Mouse (Mus musculus) hindbrain, embryonic 11.5 days (tissue): Measurements from ENCODE around the gene Ankfn1. TPM values are rescaled to one million over a fixed set of nuclear protein-coding genes. Genes with fewer than 3 reads are reported as not detected.

ENCODE experiments used
- ATAC-seq: fragments of 200-750 bp; cut with Nextera tagmentation; 2 replicates; pipeline ENCODE4 v1.8.0; 2017; ENCODE audit warnings: mild to moderate bottlenecking, moderate TSS enrichment, moderate library complexity; ENCODE audit not compliant: low FRiP score
- DNase-seq: peaks from one replicate; pipeline ENCODE4 v3.0.0-alpha.2; 2015; ENCODE audit warnings: low spot score
- H3K27ac ChIP-seq: fragments of 300-500 bp; sonication (generic); 2 replicates; pipeline ENCODE4 v1.5.1; 2014; ENCODE audit warnings: mild to moderate bottlenecking, low read depth, low read length
- H3K27me3 ChIP-seq: fragments of 300-500 bp; sonication (generic); 2 replicates; pipeline ENCODE4 v1.6.1; 2014; ENCODE audit warnings: mild to moderate bottlenecking, low read length, moderate library complexity, mixed read lengths; ENCODE audit not compliant: control insufficient read depth, insufficient read depth
- H3K36me3 ChIP-seq: fragments of 300-500 bp; sonication (generic); 2 replicates; pipeline ENCODE4 v1.6.1; 2014; ENCODE audit warnings: mild to moderate bottlenecking, low read length, moderate library complexity, mixed read lengths; ENCODE audit not compliant: control insufficient read depth, insufficient read depth
- H3K4me1 ChIP-seq: fragments of 300-500 bp; sonication (generic); replicated peaks from 2 replicates; pipeline ENCODE4 v1.6.1; 2014; ENCODE audit warnings: low read length, mixed read lengths; ENCODE audit not compliant: control insufficient read depth, insufficient read depth
- H3K4me2 ChIP-seq: fragments of 300-500 bp; sonication (generic); replicated peaks from 2 replicates; pipeline ENCODE4 v1.6.1; 2014; ENCODE audit warnings: mild to moderate bottlenecking, low read depth, low read length
- H3K4me3 ChIP-seq: fragments of 300-500 bp; sonication (generic); 2 replicates; pipeline ENCODE4 v1.5.1; 2014; ENCODE audit warnings: low read depth, low read length
- H3K9ac ChIP-seq: fragments of 300-500 bp; sonication (generic); 2 replicates; pipeline ENCODE4 v1.6.1; 2014; ENCODE audit warnings: low read depth, low read length
- H3K9me3 ChIP-seq: fragments of 300-500 bp; sonication (generic); 2 replicates; pipeline ENCODE4 v1.6.1; 2016; ENCODE audit warnings: low read length; ENCODE audit not compliant: control insufficient read depth
- WGBS: fragments of 180-500 bp; shearing (Covaris S2); extraction: QIAGEN DNeasy Blood & Tissue Kit; methylation state at CpG from one replicate; pipeline ENCODE4 v1.1.7; 2014; 5-methylcytosine and 5-hydroxymethylcytosine counted together
- polyA plus RNA-seq: library from polyadenylated mRNA; unstranded; fragments of >200 nt; fragmentation: Nextera tagmentation; extraction: Ambion mirVana; gene quantifications from 2 replicates; pipeline ENCODE4 v1.2.1, GENCODE M21; 2014

The Ankfn1 gene
- polyA plus RNA-seq, 1 experiment from 2014 or later: 2.1 TPM

GRCm38 (mm10) chr11:89370941-89371340 is 406.5 kb downstream of the Ankfn1 start:
- Histone ChIP-seq H3K9ac (no peak overlapping the region), H3K27me3 (no peaks in the 10 kb centered on the region), H3K4me1 (no peaks in the 10 kb centered on the region), H3K27ac (no peak overlapping the region), H3K9me3 (no peaks in the 10 kb centered on the region), H3K36me3 (no peaks in the 10 kb centered on the region), H3K4me2 (no peak overlapping the region), H3K4me3 (no peak overlapping the region)
- DNase-seq (no peak), ATAC-seq (no peak)
- WGBS: 79% methylated on average over 14 of the region's 14 CpGs

GRCm38 (mm10) chr11:89370373-89370772 is 407.1 kb downstream of the Ankfn1 start:
- Histone ChIP-seq H3K4me2 (no peak overlapping the region), H3K27ac (no peak overlapping the region), H3K27me3 (no peaks in the 10 kb centered on the region), H3K36me3 (no peaks in the 10 kb centered on the region), H3K9ac (no peak overlapping the region), H3K4me1 (no peaks in the 10 kb centered on the region), H3K4me3 (no peak overlapping the region), H3K9me3 (no peaks in the 10 kb centered on the region)
- DNase-seq (no peak), ATAC-seq (no peak)
- 82% methylated on average over 7 of the region's 7 CpGs for WGBS

DNA sequence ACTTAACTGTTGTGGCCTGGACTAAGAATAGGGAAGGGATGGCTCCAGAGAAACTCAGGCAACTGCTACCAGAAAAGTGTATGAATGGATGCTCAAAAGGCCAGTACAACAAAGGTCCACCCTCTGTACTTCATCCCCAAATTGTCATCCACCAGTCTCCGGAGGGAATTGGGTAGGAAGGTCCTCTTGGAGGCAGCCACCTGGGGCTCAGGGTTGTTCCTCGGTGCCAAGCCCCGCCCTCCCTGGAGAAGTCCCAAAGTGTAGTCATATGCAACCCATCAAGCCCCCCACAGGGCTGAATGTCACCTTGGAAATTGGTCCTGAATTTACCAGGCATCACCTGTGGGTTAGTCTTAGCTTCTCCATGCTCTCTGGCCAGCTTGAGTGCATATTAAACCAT is 413.5 kb downstream of the Ankfn1 start:
- Histone ChIP-seq H3K4me2 (no peak overlapping the region), H3K9me3 (no peaks in the 10 kb centered on the region), H3K27ac (no peak overlapping the region), H3K36me3 (no peaks in the 10 kb centered on the region), H3K27me3 (no peaks in the 10 kb centered on the region), H3K4me1 (no peaks in the 10 kb centered on the region), H3K4me3 (no peak overlapping the region), H3K9ac (no peak overlapping the region)
- ATAC-seq (no peak), DNase-seq (no peak)
- 83% methylated on average over 3 of the region's 3 CpGs for WGBS

GRCm38 (mm10) chr11:89360895-89361294 is 416.6 kb downstream of the Ankfn1 start:
- DNase-seq (no peak), ATAC-seq (no peak)
- H3K4me3 ChIP-seq: no peak overlapping the region
- no peak overlapping the region for H3K4me2 ChIP-seq
- no peaks in the 10 kb centered on the region for H3K4me1 ChIP-seq
- no peaks in the 10 kb centered on the region for H3K9me3 ChIP-seq
- no peaks in the 10 kb centered on the region for H3K36me3 ChIP-seq
- H3K27me3 ChIP-seq: no peaks in the 10 kb centered on the region
- H3K9ac ChIP-seq: no peak overlapping the region
- H3K27ac ChIP-seq: no peak overlapping the region
- WGBS: 92% methylated on average over 3 of the region's 3 CpGs

GRCm38 (mm10) chr11:89358546-89358945 is 418.9 kb downstream of the Ankfn1 start:
- H3K27ac ChIP-seq: no peak overlapping the region
- no peaks in the 10 kb centered on the region for H3K36me3 ChIP-seq
- WGBS: 67% methylated on average over 5 of the region's 5 CpGs
- DNase-seq: no peak
- no peak overlapping the region for H3K4me3 ChIP-seq
- no peak overlapping the region for H3K4me2 ChIP-seq
- H3K9ac ChIP-seq: no peak overlapping the region
- ATAC-seq: no peak
- H3K27me3 ChIP-seq: no peaks in the 10 kb centered on the region
- no peaks in the 10 kb centered on the region for H3K9me3 ChIP-seq
- H3K4me1 ChIP-seq: no peaks in the 10 kb centered on the region

DNA sequence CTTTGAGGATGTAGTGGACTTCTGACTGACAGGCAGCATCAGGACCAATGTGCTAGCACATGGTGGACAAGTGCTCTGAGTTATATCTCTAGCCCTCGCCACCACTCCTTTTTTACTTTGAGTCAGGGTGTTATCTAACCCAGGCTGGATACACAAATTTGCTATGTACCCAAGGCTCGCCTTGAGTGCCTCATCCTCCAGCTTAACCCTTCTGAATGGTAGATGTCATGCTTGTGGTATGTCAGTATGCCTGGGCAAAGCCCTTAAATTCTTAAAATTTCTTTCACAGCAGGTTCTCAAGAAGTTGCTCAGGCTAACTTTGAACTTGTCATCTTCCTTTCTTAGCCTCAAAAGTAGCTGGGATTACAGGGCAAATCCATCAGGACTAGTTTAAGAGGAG is 421.0 kb downstream of the Ankfn1 start:
- no peak for ATAC-seq

GRCm38 (mm10) chr11:89356018-89356417 is 421.4 kb downstream of the Ankfn1 start:
- Histone ChIP-seq H3K9me3 (no peaks in the 10 kb centered on the region), H3K4me3 (no peak overlapping the region), H3K9ac (no peak overlapping the region), H3K27ac (no peak overlapping the region), H3K4me1 (no peaks in the 10 kb centered on the region), H3K27me3 (no peaks in the 10 kb centered on the region), H3K4me2 (no peak overlapping the region), H3K36me3 (no peaks in the 10 kb centered on the region)
- WGBS: 57% methylated on average over 5 of the region's 5 CpGs
- no peak for DNase-seq
- ATAC-seq: no peak

More for the DNA sequence above, 421.0 kb downstream of the Ankfn1 start:
- no peaks in the 10 kb centered on the region for H3K4me1 ChIP-seq
- WGBS: 83% methylated on average over 2 of the region's 2 CpGs
- DNase-seq: no peak
- no peak overlapping the region for H3K4me2 ChIP-seq
- no peaks in the 10 kb centered on the region for H3K36me3 ChIP-seq
- H3K9me3 ChIP-seq: no peaks in the 10 kb centered on the region
- H3K4me3 ChIP-seq: no peak overlapping the region
- H3K9ac ChIP-seq: no peak overlapping the region
- H3K27me3 ChIP-seq: no peaks in the 10 kb centered on the region
- H3K27ac ChIP-seq: no peak overlapping the region

GRCm38 (mm10) chr11:89340238-89340637 is 437.2 kb downstream of the Ankfn1 start:
- H3K9ac ChIP-seq: no peak overlapping the region
- H3K4me3 ChIP-seq: no peak overlapping the region
- no peaks in the 10 kb centered on the region for H3K27me3 ChIP-seq
- no peak overlapping the region for H3K27ac ChIP-seq
- H3K9me3 ChIP-seq: no peaks in the 10 kb centered on the region
- H3K4me2 ChIP-seq: no peak overlapping the region
- 68% methylated on average over 12 of the region's 12 CpGs for WGBS
- H3K36me3 ChIP-seq: no peaks in the 10 kb centered on the region
- DNase-seq (no peak), ATAC-seq (no peak)
- H3K4me1 ChIP-seq: no peaks in the 10 kb centered on the region
